Mouse (Mus musculus): ENCODE measurements around the gene Cep97. TPM values are rescaled to one million over a fixed set of nuclear protein-coding genes. Genes with fewer than 3 reads are reported as not detected.

Gene Cep97
- polyA plus RNA-seq, 1 experiment from 2014 or later, result 7.4 TPM

Other genes starting within 250 kb of the Cep97 start
- 2.4 and 3.2 TPM in 2 replicates for gene Nfkbiz, start 96.0 kb downstream of the Cep97 start, polyA plus RNA-seq (2015; fragmentation: Nextera tagmentation; extraction: Ambion mirVana)
- gene Nxpe3, start 39.6 kb downstream of the Cep97 start, polyA plus RNA-seq (2015; fragmentation: Nextera tagmentation; extraction: Ambion mirVana), result 0.45 and 0.62 TPM in 2 replicates
- 415 and 545 TPM in 2 replicates for gene Rpl24, start 31.4 kb upstream of the Cep97 start, polyA plus RNA-seq (2015; fragmentation: Nextera tagmentation; extraction: Ambion mirVana)
- gene Zbtb11, start 39.0 kb upstream of the Cep97 start, polyA plus RNA-seq (2015; fragmentation: Nextera tagmentation; extraction: Ambion mirVana), result 10.3 and 12.5 TPM in 2 replicates
- gene Pcnp, start 94.9 kb upstream of the Cep97 start, polyA plus RNA-seq (2015; fragmentation: Nextera tagmentation; extraction: Ambion mirVana), result 140 and 148 TPM in 2 replicates
- gene Trmt10c, start 103.0 kb upstream of the Cep97 start, polyA plus RNA-seq (2015; fragmentation: Nextera tagmentation; extraction: Ambion mirVana), result 17.2 and 20.0 TPM in 2 replicates
- gene Senp7, start 113.5 kb upstream of the Cep97 start, polyA plus RNA-seq (2015; fragmentation: Nextera tagmentation; extraction: Ambion mirVana), result 17.2 and 18.6 TPM in 2 replicates

Measured in heart, embryonic 15.5 days (tissue).